Mouse (Mus musculus) spleen, adult 12 weeks (tissue): ENCODE measurements around the gene Hist1h2ak.
A peak's percentile ranks its signal among the peaks of the same experiment; 100 is the strongest.

Experiments
- DNase-seq: peaks from one replicate; pipeline ENCODE4 v3.0.0; 2022; ENCODE audit warnings: low spot score

The Hist1h2ak gene

GRCm38 (mm10) chr13:21721107-21721756 lies 32.4 kb downstream of the Hist1h2ak start:
- peak; percentile 22 for DNase-seq

GRCm38 (mm10) chr13:21718381-21719080 lies 35.1 kb downstream of the Hist1h2ak start:
- DNase-seq: no peak

GRCm38 (mm10) chr13:21717397-21718357 lies 36.0 kb downstream of the Hist1h2ak start, which contains the start of gene Hist1h3h:
Hist1h3h (plus strand) TSS chr13:21717659.
- DNase-seq: peak; percentile 86

- DNase-seq: peak; percentile 59
These were observed 36.9 kb downstream of the Hist1h2ak start for GRCm38 (mm10) chr13:21716540-21717391.

- DNase-seq: peak; percentile 84
These were observed 37.6 kb downstream of the Hist1h2ak start, which contains the start of the genes Hist1h2bl and Hist1h2ai for GRCm38 (mm10) chr13:21715864-21716539. Hist1h2bl (minus strand) TSS chr13:21716143. Hist1h2ai (plus strand) TSS chr13:21716422.

- DNase-seq: peak; percentile 32
These were observed 38.3 kb downstream of the Hist1h2ak start for GRCm38 (mm10) chr13:21715131-21715863.

- peak; percentile 62 for DNase-seq
These were observed 38.9 kb downstream of the Hist1h2ak start for GRCm38 (mm10) chr13:21714725-21715124.

GRCm38 (mm10) chr13:21711698-21712097 lies 41.9 kb downstream of the Hist1h2ak start:
- DNase-seq: no peak

GRCm38 (mm10) chr13:21710821-21711525 lies 42.7 kb downstream of the Hist1h2ak start:
- peak; percentile 77 for DNase-seq

GRCm38 (mm10) chr13:21710031-21710711 lies 43.5 kb downstream of the Hist1h2ak start:
- DNase-seq: peak; percentile 85

GRCm38 (mm10) chr13:21706669-21707068 lies 47.0 kb downstream of the Hist1h2ak start:
- DNase-seq: no peak
